In genomic region chr14:20423046-20423445, GRCm38 (mm10) we compare ENCODE assay signal across 23 mouse cellular contexts. TPM values are rescaled to one million over a fixed set of nuclear protein-coding genes. Genes with fewer than 3 reads are reported as not detected.
DNase-seq lines count a peak whose midpoint lies in the region; TF ChIP-seq lines count a peak whose summit lies in the region.
"Had no signal": no experiment of that assay in that cellular context is flagged by ENCODE, and none has a peak within 500 bp of the region (broad histone marks: within the 10 kb centered on the region; RNA-seq: fewer than 3 reads in every experiment).

No protein-coding gene starts in this region.

- WGBS in kidney, adult 2 months = 90% methylated on average over 6 of the region's 6 CpGs

- H3K4me3 ChIP-seq in kidney, adult 2 months (ENCODE audit: insufficient read depth, low read depth, low read length) = no peak overlapping the region
- H3K4me3 ChIP-seq: embryonic facial prominence, embryonic 13.5 days; embryonic facial prominence, embryonic 15.5 days; forebrain, embryonic 13.5 days; forebrain, embryonic 15.5 days had no signal

- no peaks in the 10 kb centered on the region for H3K36me3 ChIP-seq in kidney, adult 2 months (ENCODE audit: control insufficient read depth, insufficient read depth, low read length)
- H3K36me3 ChIP-seq: embryonic facial prominence, embryonic 13.5 days; embryonic facial prominence, embryonic 15.5 days; forebrain, embryonic 15.5 days; G1E had no signal

- no peaks in the 10 kb centered on the region for H3K4me1 ChIP-seq in kidney, adult 2 months (ENCODE audit: control insufficient read depth, insufficient read depth, low read length)
- H3K4me1 ChIP-seq: embryonic facial prominence, embryonic 13.5 days; embryonic facial prominence, embryonic 15.5 days; forebrain, embryonic 15.5 days had no signal

- H3K27ac ChIP-seq in kidney, adult 2 months (ENCODE audit: insufficient read depth, low read depth, low read length) = no peak overlapping the region
- H3K27ac ChIP-seq: embryonic facial prominence, embryonic 13.5 days; embryonic facial prominence, embryonic 15.5 days; forebrain, embryonic 13.5 days; forebrain, embryonic 15.5 days had no signal

- DNase-seq in 416B (ENCODE audit: low read depth) (peak; percentile 18), NIH3T3 (ENCODE audit: low read depth) (peak; percentile 51)
- DNase-seq in kidney, adult 2 months = no peak
- DNase-seq in heart, adult 18-20 months = no peak
- DNase-seq in thymus, postnatal 4 days = no peak
- DNase-seq: adrenal gland, adult 2 months; adrenal gland, postnatal 10 days; adrenal gland, postnatal 25 days; cerebellum, adult 11 months; cerebellum, adult 18-20 months; cerebellum, adult 8-10 months; cerebellum, adult 9-11 months; cerebellum, postnatal 14 days; cerebellum, postnatal 36 days; embryo, embryonic 11 days; forebrain, postnatal 0 days had no signal

- H3K27me3 ChIP-seq in kidney, adult 2 months (replicated peaks; ENCODE audit: control insufficient read depth, insufficient read depth, low read length) = no peaks in the 10 kb centered on the region
- H3K27me3 ChIP-seq: CH12.LX; embryonic facial prominence, embryonic 13.5 days; embryonic facial prominence, embryonic 15.5 days; forebrain, embryonic 13.5 days; forebrain, embryonic 15.5 days had no signal

- no peak for TF ChIP-seq POLR2A in kidney, adult 2 months (IDR thresholded peaks at IDR 0.05; ENCODE audit: low read depth, low read length)

- no peak for TF ChIP-seq CTCF in kidney, adult 2 months (conservative IDR thresholded peaks at IDR 0.05; ENCODE audit: insufficient read depth, insufficient read length, low read depth, low read length)

RNA-seq across cellular contexts. Expression of gene Cfap70, which starts 29.0 kb away (rescaled TPM):
- 0.77 and 1.0 TPM in 2 replicates for polyA plus RNA-seq in kidney, adult 2 months (2012; rRNA removed)
- total RNA-seq in heart, adult 18-20 months (2021) = under 1 TPM in 1 of 2 experiments, not detected in 1; 0.69 TPM
- total RNA-seq: G1E had no signal
- polyA plus RNA-seq: CD4-positive, CD25-positive, alpha-beta regulatory T cell, adult 4 months; G1E had no signal

RNA-seq across cellular contexts. Expression of gene Mrps16, which starts 29.6 kb away (rescaled TPM):
- 59.5 and 63.7 TPM in 2 replicates for polyA plus RNA-seq in kidney, adult 2 months (2012; rRNA removed)
- total RNA-seq in heart, adult 18-20 months (2021) = 10 to 100 TPM; 72.8 to 84.4 TPM

RNA-seq across cellular contexts. Expression of gene Dnajc9, which starts 34.3 kb away (rescaled TPM):
- 13.6 and 16.9 TPM in 2 replicates for polyA plus RNA-seq in kidney, adult 2 months (2012; rRNA removed)
- total RNA-seq in heart, adult 18-20 months (2021) = 10 to 100 TPM; 11.1 to 11.6 TPM

RNA-seq across cellular contexts. Expression of gene Anxa7, which starts 56.9 kb away (rescaled TPM):
- 84.0 and 92.2 TPM in 2 replicates for polyA plus RNA-seq in kidney, adult 2 months (2012; rRNA removed)
- total RNA-seq in heart, adult 18-20 months (2021) = 10 to 100 TPM; 51.3 to 54.3 TPM

Comparison
In these comparisons a context has a peak if more than half of its experiments do, and no peak if none do; other contexts are left out.
1. DNase-seq: peak in 416B (single experiment) and NIH3T3 (single experiment); none in kidney, adult 2 months (single experiment), heart, adult 18-20 months (0 of 2) and thymus, postnatal 4 days (single experiment).